Mouse (Mus musculus) retina, postnatal 1 day (tissue): Measurements from ENCODE around the gene Pard3b.
"Not testable (repeated sequence)": the region's sequence is repeated elsewhere in the genome, so short reads cannot be mapped to it uniquely, and the experiment has no call there.

Experiments used
- DNase-seq: peaks from one replicate; pipeline ENCODE4 v3.0.0-alpha.2; 2012

Pard3b gene

GRCm38 (mm10) chr1:62591296-62592031 lies 952.8 kb downstream of the Pard3b start:
- DNase-seq = peak; percentile 34

GRCm38 (mm10) chr1:62595401-62595800 lies 956.8 kb downstream of the Pard3b start:
- no peak for DNase-seq

GRCm38 (mm10) chr1:62597751-62598400 lies 959.3 kb downstream of the Pard3b start:
- DNase-seq = peak; percentile 62

- no peak for DNase-seq
Measured at GRCm38 (mm10) chr1:62598551-62598950, 959.9 kb downstream of the Pard3b start.

GRCm38 (mm10) chr1:62604644-62605043 lies 966.0 kb downstream of the Pard3b start:
- not testable (repeated sequence) for DNase-seq

GRCm38 (mm10) chr1:62618109-62618665 lies 979.6 kb downstream of the Pard3b start:
- no peak for DNase-seq

GRCm38 (mm10) chr1:62619456-62619855 lies 980.8 kb downstream of the Pard3b start:
- no peak for DNase-seq

GRCm38 (mm10) chr1:62622447-62622846 lies 983.8 kb downstream of the Pard3b start:
- DNase-seq = no peak

- no peak for DNase-seq
Measured at GRCm38 (mm10) chr1:62624166-62624565, 985.5 kb downstream of the Pard3b start.

GRCm38 (mm10) chr1:62624836-62625235 lies 986.2 kb downstream of the Pard3b start:
- DNase-seq = no peak

GRCm38 (mm10) chr1:62625332-62625731 lies 986.7 kb downstream of the Pard3b start:
- DNase-seq = no peak

- DNase-seq = no peak
Measured at GRCm38 (mm10) chr1:62625819-62626505, 987.3 kb downstream of the Pard3b start.

GRCm38 (mm10) chr1:62629952-62630351 lies 991.3 kb downstream of the Pard3b start:
- DNase-seq = no peak

- no peak for DNase-seq
Measured at GRCm38 (mm10) chr1:62631511-62632305, 993.1 kb downstream of the Pard3b start.

GRCm38 (mm10) chr1:62632886-62633285 lies 994.3 kb downstream of the Pard3b start:
- DNase-seq = no peak

GRCm38 (mm10) chr1:62635203-62635602 lies 996.6 kb downstream of the Pard3b start:
- no peak for DNase-seq

GRCm38 (mm10) chr1:62636906-62637673 lies 998.5 kb downstream of the Pard3b start:
- no peak for DNase-seq

GRCm38 (mm10) chr1:62639012-62639411 lies 1000.4 kb downstream of the Pard3b start:
- DNase-seq = no peak

- DNase-seq = no peak
Measured at GRCm38 (mm10) chr1:62639440-62639839, 1000.8 kb downstream of the Pard3b start.

- no peak for DNase-seq
Measured at GRCm38 (mm10) chr1:62644631-62645278, 1006.1 kb downstream of the Pard3b start.

GRCm38 (mm10) chr1:62646812-62647211 lies 1008.2 kb downstream of the Pard3b start:
- DNase-seq = no peak
